Mouse (Mus musculus) kidney, postnatal 36 days (tissue): ENCODE measurements around the gene Gdpd5.
A peak's percentile ranks its signal among the peaks of the same experiment; 100 is the strongest.

Experiments
- DNase-seq, 2 experiments: peaks; one replicate each; pipeline ENCODE4 v3.0.0; 2021 to 2022; ENCODE audit warnings: mixed read lengths in 2 of 2

Gdpd5 gene

DNA sequence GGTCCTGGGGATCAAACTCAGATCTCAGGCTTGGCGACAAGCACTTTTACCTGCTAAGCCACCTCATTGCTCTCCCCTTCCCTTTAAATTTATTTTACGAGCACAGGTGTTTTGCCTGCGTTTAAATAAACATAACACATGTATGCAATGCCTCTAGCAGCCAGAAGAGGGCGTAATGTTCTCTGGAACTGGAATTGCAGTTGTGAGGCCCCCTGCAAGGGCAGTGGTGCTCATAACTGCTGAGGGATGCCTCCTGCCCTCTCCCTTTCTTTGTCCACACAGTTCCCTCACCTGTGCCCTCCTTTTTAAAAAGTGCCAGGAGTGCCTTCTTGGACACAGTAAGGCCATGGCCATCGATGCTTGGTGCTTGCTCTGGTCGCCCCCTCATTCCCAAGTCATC, 62.8 kb downstream of the Gdpd5 start:
- peak in 1 of 2 experiments; percentile 33 for DNase-seq

DNA sequence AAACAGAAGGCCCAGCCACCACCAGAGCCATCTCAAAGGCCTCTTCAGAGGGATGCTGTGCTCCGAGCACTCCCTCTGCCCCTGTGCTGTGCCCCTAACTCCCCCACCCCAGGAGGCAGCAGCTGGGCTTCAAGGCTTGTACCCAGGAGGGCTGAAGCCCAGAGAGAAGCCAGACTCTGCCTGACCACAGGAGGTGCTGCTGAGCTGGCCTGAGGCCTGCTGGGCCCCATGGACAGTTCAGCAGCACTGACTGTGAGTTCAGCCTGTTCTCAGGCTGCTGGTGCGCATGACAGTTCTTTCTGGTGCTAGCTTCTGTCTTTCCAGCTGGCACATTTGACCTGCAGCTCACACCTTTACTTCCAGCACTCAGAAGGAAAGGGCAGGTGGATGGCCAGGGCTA, 64.6 kb downstream of the Gdpd5 start:
- DNase-seq = peak in 1 of 2 experiments; percentile 41

DNA sequence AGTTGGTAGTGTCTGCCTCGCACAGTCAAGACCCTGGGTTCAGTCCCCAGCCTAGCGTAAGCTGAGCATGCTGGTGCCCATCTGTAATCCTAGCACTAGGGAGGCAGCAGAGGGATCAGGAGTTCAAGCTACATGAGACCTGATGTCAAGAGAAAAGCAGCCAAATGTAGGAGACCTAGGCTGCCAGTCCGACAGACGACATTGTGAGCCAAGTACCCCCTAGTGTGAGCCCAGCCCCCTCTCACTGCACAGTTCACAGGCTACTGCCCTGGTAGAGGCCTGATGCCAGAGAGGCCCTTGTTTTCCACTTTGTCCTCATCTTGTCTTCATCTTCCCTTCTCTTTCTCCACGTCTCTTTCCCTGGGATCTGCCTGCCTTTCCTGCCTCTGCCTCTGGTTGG, 66.1 kb downstream of the Gdpd5 start:
- no peak for DNase-seq

DNA sequence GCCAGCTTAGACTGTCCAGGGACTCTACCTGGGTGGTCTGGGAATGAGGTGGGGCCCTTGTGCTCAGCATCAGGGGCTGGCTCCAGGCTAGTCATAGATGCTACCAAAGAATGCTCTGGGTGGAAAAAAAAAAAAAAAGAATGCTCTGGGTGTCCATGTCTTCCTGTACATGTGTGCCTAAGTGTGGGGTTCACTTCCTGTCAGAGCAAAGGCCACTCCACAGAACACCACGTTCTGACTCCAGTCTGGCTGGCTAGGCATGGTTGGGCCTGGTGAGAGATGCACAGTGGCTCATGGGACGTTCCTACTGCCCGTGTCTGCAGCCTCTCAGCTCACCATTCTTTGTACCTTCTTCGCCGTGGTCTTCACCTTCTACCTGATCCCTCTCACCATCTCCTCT, 67.4 kb downstream of the Gdpd5 start:
- DNase-seq = no peak

DNA sequence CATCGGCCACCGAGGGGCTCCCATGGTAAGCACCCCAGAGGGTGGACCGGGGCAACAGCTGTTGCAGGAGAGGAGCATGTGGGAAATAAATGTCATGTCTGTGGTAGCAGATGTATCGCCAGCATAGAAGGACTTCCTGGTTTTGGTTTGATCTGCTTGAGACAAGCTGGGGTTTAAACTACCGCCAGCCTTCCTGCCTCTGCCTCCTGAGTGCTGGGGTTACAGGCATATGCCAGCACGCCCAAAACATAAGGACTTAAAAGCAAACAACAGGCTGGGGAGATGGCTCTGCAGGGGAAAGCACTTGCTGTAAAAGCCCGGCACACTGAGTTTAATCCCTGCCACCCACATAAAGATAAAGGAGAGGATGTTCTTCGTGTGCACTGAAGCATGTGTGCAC, 67.8 kb downstream of the Gdpd5 start:
- no peak for DNase-seq

DNA sequence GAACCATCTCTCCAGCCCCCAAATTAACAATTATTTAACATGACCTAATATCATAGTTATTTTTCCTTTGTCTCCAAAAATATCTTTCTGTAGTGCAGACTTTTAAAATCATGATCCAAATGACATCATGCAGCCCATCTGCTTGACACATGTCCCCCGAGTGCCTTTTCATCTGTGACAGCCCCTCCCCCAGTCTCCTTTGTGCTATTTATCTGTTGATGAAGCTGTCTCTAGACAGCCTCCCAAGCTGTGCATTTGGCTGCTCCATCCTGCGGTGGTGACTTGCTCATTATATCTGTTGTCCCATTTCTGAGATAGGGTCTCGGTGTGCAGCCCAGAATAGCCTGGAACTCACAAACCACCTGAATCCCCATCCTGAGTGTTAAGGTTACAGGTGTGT, 68.5 kb downstream of the Gdpd5 start:
- DNase-seq = no peak

DNA sequence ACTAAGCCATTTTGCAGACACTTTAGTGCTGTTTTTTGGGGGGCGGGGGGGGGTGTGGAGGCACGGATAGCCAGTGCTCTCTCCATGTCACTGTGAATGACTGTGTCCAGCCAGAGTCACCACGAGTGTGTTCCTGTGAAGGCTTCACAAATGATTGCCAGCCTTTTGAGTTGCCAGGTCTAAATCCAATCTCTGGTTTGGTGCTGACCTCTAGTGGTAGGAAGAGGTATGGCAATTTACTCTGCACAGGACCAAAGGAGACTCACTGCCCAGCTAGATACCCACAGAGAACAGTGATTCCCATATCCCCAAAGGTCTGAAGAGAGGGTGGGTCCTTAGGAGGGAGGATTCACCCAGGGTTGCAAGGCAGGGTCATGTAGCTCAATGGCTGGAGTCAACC, 69.5 kb downstream of the Gdpd5 start:
- DNase-seq = peak; percentile 82

DNA sequence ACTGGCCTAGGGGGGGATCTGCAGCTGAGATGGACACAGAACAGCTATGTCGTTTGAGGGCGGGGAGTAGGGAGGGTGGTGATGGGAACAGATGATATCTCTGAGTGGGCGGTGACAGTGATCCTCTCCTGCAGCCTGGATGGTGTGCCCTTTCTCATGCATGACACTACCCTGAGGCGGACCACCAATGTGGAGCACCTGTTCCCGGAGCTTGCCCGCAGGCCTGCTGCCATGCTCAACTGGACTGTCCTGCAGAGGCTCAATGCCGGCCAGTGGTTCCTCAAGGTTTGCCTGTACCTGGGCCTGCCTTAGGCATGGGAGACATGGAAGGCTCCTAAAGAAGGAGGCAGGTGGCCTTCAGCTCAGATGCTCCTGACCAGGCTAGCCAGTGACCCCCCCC, 71.6 kb downstream of the Gdpd5 start:
- no peak for DNase-seq

DNA sequence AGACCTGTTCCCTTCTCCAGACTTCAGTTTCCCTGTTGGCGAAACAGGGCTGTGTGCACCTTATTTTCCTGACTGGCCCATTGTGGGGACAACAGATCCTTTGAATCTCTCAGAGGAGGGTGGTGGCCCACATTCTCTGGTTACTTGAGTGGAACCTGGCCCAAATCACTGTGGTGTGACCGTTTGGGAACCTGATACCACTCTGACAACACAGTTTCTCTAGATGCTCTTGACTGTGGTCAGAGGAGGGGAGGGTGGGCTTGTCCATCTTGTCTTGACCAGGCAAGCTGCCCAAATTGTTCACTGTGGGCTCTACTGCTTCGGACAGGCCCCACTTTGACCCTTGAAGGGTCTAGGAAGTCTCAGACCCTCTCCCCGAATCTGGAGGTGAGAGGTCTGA, 72.8 kb downstream of the Gdpd5 start:
- DNase-seq = no peak

DNA sequence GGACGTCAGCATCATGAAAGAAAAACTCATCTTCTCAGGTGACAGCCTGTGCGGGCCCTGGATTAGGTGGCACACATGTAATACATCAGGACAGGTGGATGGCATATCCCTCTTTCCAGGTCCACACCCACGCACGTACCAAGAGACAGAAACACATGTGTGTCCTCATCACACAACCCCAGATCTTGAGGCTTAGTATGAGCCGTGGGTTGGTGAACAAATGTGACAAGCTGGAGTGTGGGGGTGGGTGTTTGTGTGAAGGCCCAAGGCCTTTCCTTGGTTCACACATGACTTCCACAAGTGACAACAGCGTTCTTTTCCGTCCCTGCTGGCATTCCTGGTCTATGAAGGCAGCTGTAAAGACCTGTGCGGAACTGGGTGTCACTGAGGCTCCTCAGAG, 77.6 kb downstream of the Gdpd5 start:
- no peak for DNase-seq

DNA sequence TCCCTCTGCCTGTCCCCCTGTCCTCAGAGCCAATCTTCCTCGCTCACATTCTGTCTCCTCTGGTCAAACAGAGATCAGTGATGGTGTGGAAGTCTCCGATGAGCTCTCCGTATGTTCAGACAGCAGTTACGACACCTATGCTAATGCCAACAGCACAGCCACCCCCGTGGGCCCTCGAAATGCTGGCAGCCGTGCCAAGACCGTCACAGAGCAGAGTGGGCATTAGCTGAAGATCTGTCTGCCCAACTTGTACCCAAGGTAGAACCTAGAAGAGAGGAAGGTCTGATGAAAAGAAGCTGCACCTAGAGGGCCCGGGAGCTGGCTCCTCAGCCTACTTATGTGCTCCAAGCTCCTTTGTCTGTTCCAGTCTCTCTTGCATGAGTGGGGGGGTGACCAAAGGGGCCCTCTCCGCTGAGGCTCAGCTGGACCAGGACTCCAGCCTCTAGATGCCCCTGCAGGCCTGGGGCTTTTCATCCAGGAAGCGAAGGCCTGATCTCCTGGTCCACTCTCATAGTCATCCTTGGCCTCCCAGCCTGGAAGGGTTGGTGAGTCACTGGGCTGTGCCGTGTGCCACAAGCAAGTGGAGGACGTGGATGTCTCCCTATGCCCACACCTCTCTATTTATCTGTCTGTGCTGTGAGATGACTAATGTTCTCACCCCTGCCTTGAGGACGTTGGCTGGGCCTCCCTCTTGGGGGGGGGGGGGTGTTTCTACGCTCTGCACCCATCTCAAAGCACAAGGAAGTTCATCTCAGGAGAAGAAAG, 78.9 kb downstream of the Gdpd5 start:
- DNase-seq = no peak

DNA sequence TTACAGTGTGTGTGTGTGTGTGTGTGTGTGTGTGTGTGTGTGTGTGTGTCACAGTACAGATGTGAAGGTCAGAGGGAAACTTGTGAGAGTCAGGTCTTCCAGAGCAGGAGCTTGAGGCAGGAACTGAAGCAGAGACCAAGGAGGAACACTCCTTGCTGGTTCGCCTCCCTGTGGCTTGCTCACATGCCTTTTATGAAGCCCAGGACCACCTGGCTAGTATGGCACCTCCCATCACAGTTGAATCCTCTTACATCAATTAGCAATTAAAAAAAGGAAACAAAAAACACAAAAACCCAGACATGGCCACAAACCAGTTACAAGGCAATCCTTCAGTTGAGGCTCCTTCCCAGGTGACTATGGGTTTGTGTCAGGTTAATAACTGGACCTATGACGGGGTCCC, 81.9 kb downstream of the Gdpd5 start:
- no peak for DNase-seq

DNA sequence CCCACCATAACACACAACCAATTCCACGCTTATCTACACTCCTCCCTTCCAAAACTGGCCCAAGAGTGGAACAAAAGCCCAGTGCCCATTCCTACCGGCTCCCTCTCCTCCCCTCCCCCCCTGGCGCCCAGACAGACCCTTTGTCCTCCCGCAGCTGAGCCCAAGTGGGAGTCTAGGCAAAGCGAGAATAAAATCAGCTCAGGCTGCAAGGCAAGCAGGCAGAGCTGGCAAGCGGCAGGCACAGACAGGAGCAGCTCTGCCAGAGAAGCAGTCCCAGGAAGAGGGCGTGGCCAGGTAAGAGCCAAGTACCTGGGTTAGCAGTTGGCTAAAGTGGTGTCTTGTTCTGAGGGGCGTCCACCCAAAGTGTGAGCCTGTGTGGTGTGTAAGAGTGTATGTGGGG, 84.6 kb downstream of the Gdpd5 start, which contains the start of gene Klhl35:
Gene Klhl35, plus strand, starts transcription at position 194 of the 400 bp plus-strand sequence.
- peak; percentile 24 to 40 for DNase-seq

DNA sequence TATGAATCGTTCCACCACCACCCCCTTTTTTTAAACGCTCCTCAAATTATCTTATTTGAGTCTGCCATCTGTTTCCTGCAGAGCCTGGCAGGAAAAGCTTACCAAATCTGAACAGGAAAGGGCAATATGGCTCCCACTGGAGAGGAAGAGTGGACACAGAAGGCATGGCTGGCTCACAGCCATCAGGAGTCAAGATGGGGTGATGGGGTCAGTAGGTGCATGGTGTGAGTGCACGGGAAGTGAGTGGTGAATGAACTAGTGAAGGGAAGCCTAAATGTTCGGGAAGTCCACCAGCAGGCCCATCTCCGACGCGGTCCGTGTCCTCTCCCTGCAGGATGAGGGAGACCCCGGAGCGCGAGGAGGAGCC, 86.7 kb downstream of the Gdpd5 start:
- peak; percentile 41 to 63 for DNase-seq

DNA sequence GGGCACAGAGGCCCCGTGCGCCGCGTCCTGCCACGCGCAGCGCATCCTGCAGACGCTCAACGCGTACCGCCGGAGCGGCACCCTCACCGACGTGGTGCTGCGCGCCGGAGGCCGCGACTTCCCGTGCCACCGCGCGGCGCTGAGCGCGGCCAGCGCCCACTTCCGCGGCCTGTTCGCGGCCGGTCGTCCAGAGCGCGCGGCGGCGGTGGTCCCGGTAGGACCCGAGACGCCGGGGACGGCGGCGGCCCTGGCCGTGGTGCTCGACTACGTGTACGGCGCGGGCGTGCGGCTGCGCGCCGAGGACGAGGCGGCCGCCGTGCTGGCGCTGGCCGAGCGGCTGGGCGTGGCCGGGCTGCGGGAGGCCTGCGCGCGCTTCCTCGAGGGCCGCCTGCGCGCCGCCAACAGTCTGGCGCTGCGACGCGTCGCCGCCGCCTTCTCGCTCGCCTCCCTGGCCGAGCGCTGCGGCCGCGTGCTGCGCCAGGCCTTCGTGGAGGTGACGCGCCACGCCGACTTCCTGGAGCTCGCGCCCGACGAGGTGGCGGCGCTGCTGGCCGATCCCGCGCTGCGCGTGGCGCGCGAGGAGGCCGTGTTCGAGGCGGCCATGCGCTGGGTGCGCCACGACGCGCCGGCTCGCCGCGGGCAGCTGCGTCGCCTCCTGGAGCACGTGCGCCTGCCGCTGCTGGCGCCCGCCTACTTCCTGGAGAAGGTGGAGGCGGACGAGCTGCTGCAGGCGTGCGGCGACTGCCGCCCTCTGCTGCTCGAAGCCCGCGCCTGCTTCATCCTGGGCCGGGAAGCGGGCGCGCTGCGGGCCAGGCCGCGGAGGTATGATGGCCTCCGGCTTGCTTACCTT, 87.3 kb downstream of the Gdpd5 start:
- peak; percentile 60 to 72 for DNase-seq

DNA sequence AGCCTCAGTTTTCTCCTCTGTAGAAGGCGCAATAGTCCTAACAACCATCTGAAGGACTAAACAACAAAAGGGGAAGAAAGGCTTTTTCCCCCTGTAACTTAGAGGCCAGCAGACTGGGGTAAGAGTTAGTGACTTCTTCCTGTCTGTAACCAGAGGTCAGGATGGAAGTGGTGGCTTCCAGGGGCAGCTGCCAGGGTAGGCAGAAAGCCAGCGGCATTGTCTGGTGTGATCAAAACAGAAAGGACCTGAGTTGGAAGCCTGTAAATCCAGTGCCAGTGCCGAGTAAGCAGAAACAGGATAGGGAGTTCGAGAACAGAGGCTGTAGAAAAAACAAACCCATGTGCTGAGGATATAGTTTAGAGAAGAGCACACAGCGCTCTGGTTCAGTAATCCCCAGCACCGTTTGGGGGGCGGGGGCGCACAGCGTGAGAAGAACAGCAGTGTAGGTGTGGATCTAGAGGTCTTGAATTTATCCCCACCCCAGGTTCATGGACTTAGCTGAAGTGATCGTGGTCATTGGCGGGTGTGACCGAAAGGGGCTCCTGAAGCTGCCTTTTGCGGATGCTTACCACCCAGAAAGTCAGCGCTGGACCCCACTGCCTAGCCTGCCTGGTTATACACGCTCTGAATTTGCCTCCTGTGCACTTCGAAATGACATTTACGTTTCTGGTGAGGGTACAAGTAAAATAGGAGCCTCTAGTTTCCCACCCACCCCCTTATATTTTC, 88.6 kb downstream of the Gdpd5 start:
- peak; percentile 33 to 62 for DNase-seq

DNA sequence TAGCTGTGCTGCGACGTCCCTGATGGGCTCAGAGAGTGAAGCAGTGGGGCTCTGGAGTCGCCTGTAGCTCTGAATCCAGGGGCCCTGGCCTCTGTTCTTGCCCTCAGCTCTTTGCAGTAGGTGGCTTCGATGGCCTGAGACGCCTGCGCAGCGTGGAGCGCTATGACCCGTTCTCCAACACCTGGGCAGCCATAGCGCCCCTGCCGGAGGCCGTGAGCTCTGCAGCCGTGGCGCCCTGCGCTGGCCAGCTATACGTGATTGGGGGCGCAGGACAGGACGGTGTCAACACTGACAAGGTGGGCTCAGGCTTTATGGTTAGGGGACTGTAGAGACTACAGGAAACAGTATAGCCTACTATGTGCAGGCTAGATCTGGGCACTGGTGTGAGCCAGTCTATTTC, 90.4 kb downstream of the Gdpd5 start:
- DNase-seq = no peak

DNA sequence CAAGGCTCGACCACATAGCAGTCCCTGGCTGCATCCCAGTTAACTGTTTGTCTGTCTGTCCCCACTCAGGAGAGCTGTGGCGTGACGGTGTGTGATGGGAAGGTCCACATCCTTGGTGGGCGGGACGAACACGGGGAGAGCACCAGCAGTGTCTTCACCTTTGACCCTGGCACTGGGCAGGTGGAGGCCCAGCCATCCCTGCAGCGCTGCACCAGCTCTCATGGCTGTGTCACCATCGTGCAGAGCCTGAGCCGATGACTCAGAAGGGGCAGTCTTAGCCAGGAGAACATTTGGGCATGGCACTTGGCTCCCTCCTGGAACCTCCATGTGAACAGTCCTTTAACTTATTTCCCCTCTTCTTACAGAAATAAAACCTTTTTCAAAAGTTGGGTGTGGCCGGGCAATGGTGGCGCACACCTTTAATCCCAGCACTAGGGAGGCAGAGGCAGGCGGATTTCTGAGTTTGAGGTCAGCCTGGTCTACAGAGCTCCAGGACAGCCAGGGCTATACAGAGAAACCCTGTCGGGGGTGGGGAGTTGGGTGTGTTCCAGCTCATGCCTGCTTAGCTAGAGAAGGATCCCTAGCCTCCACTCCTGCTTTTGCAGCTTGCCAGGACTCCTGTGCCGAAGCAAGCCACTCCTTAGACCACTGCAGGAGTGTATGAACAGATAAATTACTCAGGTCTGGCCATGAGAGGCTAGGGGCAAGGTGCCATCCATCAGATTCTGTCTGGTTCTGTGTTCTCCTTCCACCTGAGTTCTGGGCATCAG, 92.6 kb downstream of the Gdpd5 start:
- peak in 1 of 2 experiments; percentile 30 for DNase-seq

DNA sequence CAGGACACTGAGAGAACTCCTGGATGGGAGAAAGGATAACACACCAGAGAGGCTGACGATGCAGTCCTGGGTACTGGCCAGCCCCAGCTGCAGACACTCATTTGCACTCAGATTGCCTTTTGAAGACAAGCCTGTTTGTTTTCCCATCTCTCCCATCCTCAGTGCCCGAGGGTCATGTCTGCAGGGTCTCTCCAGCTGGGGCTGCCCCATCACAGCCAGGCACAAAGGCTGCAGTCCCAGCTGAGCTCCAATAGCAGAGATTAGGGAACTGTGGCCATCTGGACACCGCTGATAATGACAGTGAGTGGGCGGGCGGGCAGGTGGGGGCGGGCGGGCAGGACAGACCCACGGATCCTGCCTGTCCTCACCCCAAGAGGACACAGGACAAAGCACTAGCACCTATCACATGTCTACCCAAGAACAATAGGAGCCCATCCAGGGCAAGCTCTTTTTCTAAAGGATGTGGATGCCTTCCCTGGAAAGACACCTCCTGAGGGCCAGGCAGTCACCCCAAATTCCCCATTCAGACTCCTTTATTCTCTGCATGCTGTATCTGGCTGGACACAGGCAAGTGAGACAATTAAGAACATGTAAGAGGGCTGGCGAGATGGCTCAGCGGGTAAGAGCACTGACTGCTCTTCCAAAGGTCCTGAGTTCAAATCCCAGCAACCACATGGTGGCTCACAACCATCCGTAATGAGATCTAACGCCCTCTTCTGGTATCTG, 93.8 kb downstream of the Gdpd5 start:
- no peak for DNase-seq

DNA sequence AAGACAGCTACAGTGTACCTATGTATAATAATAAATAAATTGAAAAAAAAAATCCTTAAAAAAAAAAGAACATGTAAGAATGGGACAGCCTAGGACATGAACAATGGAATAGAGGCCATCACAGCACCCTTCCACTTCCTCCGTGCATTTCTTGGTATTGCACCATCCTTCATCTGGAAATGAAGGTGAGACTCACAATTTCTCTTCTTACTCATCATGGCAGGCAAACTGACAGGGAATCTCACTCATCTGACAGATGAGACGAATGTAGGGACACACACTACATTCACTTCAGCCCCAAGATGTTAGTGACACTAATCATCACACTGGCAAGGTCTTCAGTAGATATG, 94.3 kb downstream of the Gdpd5 start:
- no peak for DNase-seq

DNA sequence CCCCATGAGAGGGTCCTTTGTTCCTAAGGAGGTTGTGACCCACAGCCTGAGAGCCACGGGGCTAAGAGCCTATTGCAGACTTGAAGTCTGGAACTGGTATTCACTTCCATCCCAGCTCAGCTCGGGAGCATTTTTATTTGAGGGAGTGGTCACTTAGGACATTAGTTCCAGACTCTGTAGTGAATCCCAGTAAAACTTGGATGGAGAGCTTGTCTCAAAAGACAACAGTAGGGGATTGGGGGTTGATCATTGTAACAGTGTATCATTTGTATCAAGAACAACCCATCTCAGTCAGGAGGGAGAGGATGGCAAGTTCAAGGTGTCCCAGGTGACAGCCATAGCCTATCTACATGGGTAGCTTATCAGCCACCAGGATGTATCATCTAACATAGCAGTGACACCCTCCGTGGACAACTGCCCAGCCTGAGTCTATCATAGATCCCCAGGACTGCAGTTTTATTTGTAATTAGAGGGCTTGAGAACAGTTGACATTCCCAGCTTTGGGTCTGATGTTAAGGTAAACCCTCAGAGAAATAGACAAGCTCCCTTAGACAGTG, 95.4 kb downstream of the Gdpd5 start:
- DNase-seq = no peak

DNA sequence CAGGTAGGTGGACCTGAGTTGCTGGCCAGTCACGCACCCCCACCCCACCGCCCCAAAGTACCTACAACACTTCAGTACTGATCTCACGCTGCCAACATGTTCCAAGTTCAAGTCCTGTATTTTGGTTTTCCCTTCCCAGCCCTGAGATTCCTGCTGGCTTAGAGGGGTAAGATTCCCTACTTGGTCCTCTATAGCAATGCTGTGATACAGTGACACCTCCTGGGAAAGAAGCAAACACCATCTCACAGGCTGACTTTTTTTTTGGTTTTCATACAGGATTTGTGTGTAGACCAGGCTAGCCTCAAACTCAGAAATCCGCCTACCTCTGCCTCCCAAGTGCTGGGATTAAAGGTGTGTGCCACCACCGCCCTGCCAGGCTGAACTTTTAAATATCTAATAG, 96.0 kb downstream of the Gdpd5 start:
- no peak for DNase-seq
